ENCODE assay signal across 18 mouse cellular contexts in the genomic region with DNA sequence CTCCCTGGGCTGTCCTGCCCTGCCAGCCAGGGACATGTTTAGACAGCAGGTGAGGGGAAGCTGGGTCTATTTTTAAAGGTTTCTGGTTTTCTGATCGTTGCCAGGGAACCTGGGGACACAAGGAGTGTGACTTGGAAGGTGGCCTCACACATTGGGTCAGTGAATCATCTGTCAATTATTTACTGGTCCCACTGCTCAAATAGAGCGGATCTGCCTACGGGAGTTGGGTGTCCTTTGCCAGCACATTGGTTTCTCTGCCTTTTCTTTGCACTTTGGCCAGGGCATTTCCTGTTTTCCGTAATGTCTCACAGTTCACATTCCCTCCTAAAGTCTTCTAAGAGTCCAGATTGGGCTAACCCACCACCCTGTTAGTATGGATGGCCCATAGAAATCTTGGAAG.
DNase-seq lines count a peak whose midpoint lies in the region; ATAC-seq and TF ChIP-seq lines count a peak whose summit lies in the region.
"Had no signal": no experiment of that assay in that cellular context is flagged by ENCODE, and none has a peak within 500 bp of the region (broad histone marks: within the 10 kb centered on the region; RNA-seq: fewer than 3 reads in every experiment).

No protein-coding gene starts in this region.

- H3K4me3 ChIP-seq in kidney, embryonic 14.5 days (ENCODE audit: low read length), result no peak overlapping the region
- no peak overlapping the region for H3K4me3 ChIP-seq in olfactory bulb, adult 2 months (ENCODE audit: insufficient read depth, low read depth, low read length)
- H3K4me3 ChIP-seq: forebrain, embryonic 10.5 days; hindbrain, embryonic 12.5 days; limb, embryonic 15.5 days had no signal

- DNase-seq in kidney, adult 11 months, result peak; percentile 79
- DNase-seq in kidney, adult 8-10 months, result peak; percentile 80 to 88
- peak; percentile 72 to 83 for DNase-seq in kidney, postnatal 25 days
- DNase-seq in heart, postnatal 10 days, result no peak
- no peak for DNase-seq in right cerebral cortex, postnatal 36 days (ENCODE audit: low spot score in 2 of 2)
- DNase-seq in urinary bladder, postnatal 4 days (ENCODE audit: low spot score in 2 of 2), result no peak
- DNase-seq: cerebellum, adult 9-10 months; heart, postnatal 14 days; lung, postnatal 10 days; right cerebral cortex, postnatal 4 days had no signal

- TF ChIP-seq CTCF in olfactory bulb, adult 2 months (IDR thresholded peaks at IDR 0.05; ENCODE audit: insufficient read depth, low read depth, low read length), result no peak

- H3K27ac ChIP-seq in kidney, embryonic 14.5 days (ENCODE audit: low read depth, low read length), result no peak overlapping the region
- H3K27ac ChIP-seq in olfactory bulb, adult 2 months (ENCODE audit: insufficient read depth, low read depth, low read length), result 0 out of 2 replicates have a peak overlapping the region, but pooled peaks have one; percentile 22
- H3K27ac ChIP-seq: forebrain, embryonic 10.5 days; hindbrain, embryonic 12.5 days; limb, embryonic 15.5 days had no signal

- 0 out of 2 replicates have a peak, but pooled peaks cover 5% of the 10 kb centered on the region for H3K4me1 ChIP-seq in kidney, embryonic 14.5 days (ENCODE audit: control insufficient read depth, insufficient read depth, low read length)
- peaks cover 9% of the 10 kb centered on the region for H3K4me1 ChIP-seq in olfactory bulb, adult 2 months (ENCODE audit: control insufficient read depth, insufficient read depth, low read length)
- H3K4me1 ChIP-seq: hindbrain, embryonic 12.5 days; limb, embryonic 15.5 days had no signal

- H3K36me3 ChIP-seq in kidney, embryonic 14.5 days (ENCODE audit: control insufficient read depth, insufficient read depth, low read length), result no peaks in the 10 kb centered on the region
- H3K36me3 ChIP-seq: forebrain, embryonic 10.5 days; hindbrain, embryonic 12.5 days; limb, embryonic 15.5 days had no signal

- no peaks in the 10 kb centered on the region for H3K27me3 ChIP-seq in kidney, embryonic 14.5 days (ENCODE audit: control insufficient read depth, insufficient read depth, low read length)

- no peak overlapping the region for H3K4me2 ChIP-seq in kidney, embryonic 14.5 days (replicated peaks; ENCODE audit: low read depth, low read length)
- H3K4me2 ChIP-seq: heart, embryonic 11.5 days; hindbrain, embryonic 12.5 days; limb, embryonic 15.5 days had no signal

- WGBS in kidney, embryonic 14.5 days, result 69% methylated on average over 4 of the region's 4 CpGs
- 72% methylated on average over 4 of the region's 4 CpGs for WGBS in olfactory bulb, adult 2 months

- no peak for ATAC-seq in kidney, embryonic 14.5 days (ENCODE audit: low FRiP score, low TSS enrichment)
- ATAC-seq: forebrain, postnatal 0 days; midbrain, embryonic 16.5 days had no signal

- TF ChIP-seq POLR2A in olfactory bulb, adult 2 months (IDR thresholded peaks at IDR 0.05; ENCODE audit: insufficient read depth, low read depth, low read length), result no peak

- no peaks in the 10 kb centered on the region for H3K9me3 ChIP-seq in kidney, embryonic 14.5 days (ENCODE audit: control insufficient read depth, low read length)
- H3K9me3 ChIP-seq: forebrain, embryonic 10.5 days; hindbrain, embryonic 12.5 days; limb, embryonic 15.5 days had no signal

- H3K9ac ChIP-seq in kidney, embryonic 14.5 days (ENCODE audit: low read depth, low read length), result no peak overlapping the region
- H3K9ac ChIP-seq: forebrain, postnatal 0 days; hindbrain, embryonic 12.5 days; limb, embryonic 15.5 days had no signal

- intact Hi-C loops in heart, postnatal 10 days (cut with DNase I), result no loop called here

Comparison
In these comparisons a context has a peak if more than half of its experiments do, and no peak if none do; other contexts are left out.
1. DNase-seq: peak in kidney, adult 11 months (single experiment), kidney, adult 8-10 months (2 of 2) and kidney, postnatal 25 days (2 of 2); none in heart, postnatal 10 days (0 of 2), right cerebral cortex, postnatal 36 days (0 of 2) and urinary bladder, postnatal 4 days (0 of 2).